Mouse (Mus musculus) midbrain, embryonic 16.5 days (tissue): Measurements from ENCODE around the gene Nfe2l2. TPM values are rescaled to one million over a fixed set of nuclear protein-coding genes. Genes with fewer than 3 reads are reported as not detected.

Experiments
- ATAC-seq: fragments of 200-750 bp; cut with Nextera tagmentation; 2 replicates; pipeline ENCODE4 v1.8.0; 2017; ENCODE audit warnings: moderate TSS enrichment
- H3K27ac ChIP-seq: fragments of 300-500 bp; sonication (generic); 2 replicates; pipeline ENCODE4 v1.5.1; 2014; ENCODE audit warnings: mild to moderate bottlenecking, low read length, mixed read lengths
- H3K27me3 ChIP-seq: fragments of 300-500 bp; sonication (generic); 2 replicates; pipeline ENCODE4 v1.6.1; 2014; ENCODE audit warnings: low read depth, low read length, mixed read lengths; ENCODE audit not compliant: control insufficient read depth, insufficient read depth
- H3K36me3 ChIP-seq: fragments of 300-500 bp; sonication (generic); 2 replicates; pipeline ENCODE4 v1.6.1; 2014; ENCODE audit warnings: mild to moderate bottlenecking, low read length, moderate library complexity, mixed read lengths; ENCODE audit not compliant: control insufficient read depth, insufficient read depth
- H3K4me1 ChIP-seq: fragments of 300-500 bp; sonication (generic); 2 replicates; pipeline ENCODE4 v1.6.1; 2014; ENCODE audit warnings: mild to moderate bottlenecking, low read length, mixed read lengths; ENCODE audit not compliant: control insufficient read depth, insufficient read depth
- H3K4me2 ChIP-seq: fragments of 300-500 bp; sonication (generic); 2 replicates; pipeline ENCODE4 v1.6.1; 2014; ENCODE audit warnings: mild to moderate bottlenecking, low read length, mixed read lengths
- H3K4me3 ChIP-seq: fragments of 300-500 bp; sonication (generic); 2 replicates; pipeline ENCODE4 v1.5.1; 2014; ENCODE audit warnings: low read depth, mild to moderate bottlenecking, low read length, moderate library complexity, mixed read lengths
- H3K9ac ChIP-seq: fragments of 300-500 bp; sonication (generic); 2 replicates; pipeline ENCODE4 v1.6.1; 2014; ENCODE audit warnings: low read depth, low read length, mixed read lengths
- H3K9me3 ChIP-seq: fragments of 300-500 bp; sonication (generic); replicated peaks from 2 replicates; pipeline ENCODE4 v1.6.1; 2014; ENCODE audit warnings: mild to moderate bottlenecking, low read length, mixed read lengths; ENCODE audit not compliant: control insufficient read depth, poor library complexity, severe bottlenecking
- WGBS: fragments of 180-500 bp; shearing (Covaris S2); extraction: QIAGEN DNeasy Blood & Tissue Kit; methylation state at CpG from one replicate; pipeline ENCODE4 v1.1.7; 2014; 5-methylcytosine and 5-hydroxymethylcytosine counted together
- polyA plus RNA-seq: library from polyadenylated mRNA; unstranded; fragments of >200 nt; fragmentation: Nextera tagmentation; extraction: Ambion mirVana; gene quantifications from 2 replicates; pipeline ENCODE4 v1.2.1, GENCODE M21; 2015

Nfe2l2 gene
- polyA plus RNA-seq, 1 experiment from 2014 or later, result 9.3 TPM

GRCm38 (mm10) chr2:75692369-75692768 lies 12.1 kb downstream of the Nfe2l2 start:
- no peaks in the 10 kb centered on the region for H3K9me3 ChIP-seq
- H3K27me3 ChIP-seq, result no peaks in the 10 kb centered on the region
- H3K9ac ChIP-seq, result no peak overlapping the region
- 91% methylated on average over 6 of the region's 6 CpGs for WGBS
- no peak overlapping the region for H3K27ac ChIP-seq
- no peaks in the 10 kb centered on the region for H3K36me3 ChIP-seq
- no peak overlapping the region for H3K4me3 ChIP-seq
- no peak for ATAC-seq
- no peak overlapping the region for H3K4me2 ChIP-seq
- no peaks in the 10 kb centered on the region for H3K4me1 ChIP-seq

DNA sequence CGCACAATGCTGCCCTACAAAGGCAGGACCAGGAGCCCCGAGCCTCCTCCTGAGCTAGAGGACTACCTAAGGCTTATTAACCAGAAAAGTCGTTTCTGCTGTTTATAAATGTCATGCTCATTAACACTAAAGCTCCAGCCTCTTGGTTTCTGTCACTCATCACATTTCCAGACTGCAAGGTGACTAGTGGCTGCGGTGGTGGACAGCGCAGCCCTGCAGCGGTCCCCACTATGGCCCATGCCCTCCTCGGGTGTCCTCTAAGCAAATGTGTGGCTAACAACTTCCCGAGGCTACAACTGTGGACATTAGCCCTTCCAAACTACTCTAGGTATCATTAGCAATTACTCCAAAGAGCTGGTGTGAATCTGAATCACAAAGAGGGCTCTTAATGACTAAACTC lies 13.1 kb downstream of the Nfe2l2 start:
- ATAC-seq, result no peak
- H3K9ac ChIP-seq, result no peak overlapping the region
- H3K9me3 ChIP-seq, result no peaks in the 10 kb centered on the region
- H3K27me3 ChIP-seq, result no peaks in the 10 kb centered on the region
- H3K36me3 ChIP-seq, result no peaks in the 10 kb centered on the region
- no peak overlapping the region for H3K4me3 ChIP-seq
- H3K4me2 ChIP-seq, result no peak overlapping the region
- 82% methylated on average over 8 of the region's 8 CpGs for WGBS
- no peaks in the 10 kb centered on the region for H3K4me1 ChIP-seq
- no peak overlapping the region for H3K27ac ChIP-seq

DNA sequence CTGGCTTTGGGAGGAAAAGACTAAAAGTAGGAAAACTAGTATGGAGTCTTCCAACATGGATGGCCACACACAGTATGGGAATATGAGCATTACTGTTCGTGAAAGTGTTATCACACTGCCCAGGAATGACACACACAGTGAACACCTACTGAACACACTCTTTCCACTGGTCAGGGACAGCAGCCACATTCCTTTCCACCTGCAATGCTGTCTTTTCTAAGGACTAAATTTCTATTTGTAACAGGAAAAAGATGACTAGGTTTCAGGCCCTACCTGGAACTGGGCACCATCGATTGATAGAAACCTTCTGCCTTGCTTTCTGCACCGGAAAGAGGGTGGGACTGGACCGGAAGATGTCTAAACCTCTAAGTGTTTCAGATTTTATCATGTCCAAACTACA lies 13.8 kb downstream of the Nfe2l2 start:
- no peak for ATAC-seq
- H3K27me3 ChIP-seq, result no peaks in the 10 kb centered on the region
- no peak overlapping the region for H3K4me2 ChIP-seq
- no peaks in the 10 kb centered on the region for H3K9me3 ChIP-seq
- WGBS, result 96% methylated on average over 4 of the region's 4 CpGs
- no peaks in the 10 kb centered on the region for H3K36me3 ChIP-seq
- no peaks in the 10 kb centered on the region for H3K4me1 ChIP-seq
- H3K27ac ChIP-seq, result no peak overlapping the region
- H3K9ac ChIP-seq, result no peak overlapping the region
- no peak overlapping the region for H3K4me3 ChIP-seq

- H3K4me3 ChIP-seq, result no peak overlapping the region
- H3K27me3 ChIP-seq, result no peaks in the 10 kb centered on the region
- H3K9ac ChIP-seq, result no peak overlapping the region
- no peaks in the 10 kb centered on the region for H3K36me3 ChIP-seq
- no peak overlapping the region for H3K4me2 ChIP-seq
- 76% methylated on average over 10 of the region's 10 CpGs for WGBS
- H3K9me3 ChIP-seq, result no peaks in the 10 kb centered on the region
- no peaks in the 10 kb centered on the region for H3K4me1 ChIP-seq
- no peak for ATAC-seq
- no peak overlapping the region for H3K27ac ChIP-seq
These were observed 14.8 kb downstream of the Nfe2l2 start for GRCm38 (mm10) chr2:75689482-75690158.

DNA sequence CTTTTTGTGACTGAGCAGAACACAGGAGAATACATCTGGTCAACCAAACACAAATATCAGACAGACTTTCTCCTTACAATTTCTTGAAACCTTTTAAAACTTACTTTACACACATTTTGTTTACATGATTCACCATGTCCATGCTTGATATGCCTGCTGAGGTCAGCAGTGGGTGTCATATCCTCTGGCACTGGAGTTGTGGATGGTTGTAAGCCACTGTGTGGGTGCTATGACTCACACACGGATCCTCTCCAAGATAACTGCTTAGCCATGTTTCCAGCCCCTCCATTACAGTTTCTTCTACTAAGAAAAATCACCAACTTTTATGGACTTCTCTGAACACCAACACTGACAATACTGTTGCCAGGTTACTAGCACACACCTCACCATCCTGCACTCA lies 15.5 kb downstream of the Nfe2l2 start:
- no peak overlapping the region for H3K4me3 ChIP-seq
- H3K9ac ChIP-seq, result no peak overlapping the region
- H3K4me1 ChIP-seq, result no peaks in the 10 kb centered on the region
- WGBS, result 94% methylated on average over 1 of the region's 1 CpGs
- H3K4me2 ChIP-seq, result no peak overlapping the region
- ATAC-seq, result no peak
- no peaks in the 10 kb centered on the region for H3K36me3 ChIP-seq
- no peak overlapping the region for H3K27ac ChIP-seq
- H3K27me3 ChIP-seq, result no peaks in the 10 kb centered on the region
- no peaks in the 10 kb centered on the region for H3K9me3 ChIP-seq

GRCm38 (mm10) chr2:75687040-75687749 lies 17.2 kb downstream of the Nfe2l2 start:
- WGBS, result 90% methylated on average over 10 of the region's 10 CpGs
- no peak for ATAC-seq

DNA sequence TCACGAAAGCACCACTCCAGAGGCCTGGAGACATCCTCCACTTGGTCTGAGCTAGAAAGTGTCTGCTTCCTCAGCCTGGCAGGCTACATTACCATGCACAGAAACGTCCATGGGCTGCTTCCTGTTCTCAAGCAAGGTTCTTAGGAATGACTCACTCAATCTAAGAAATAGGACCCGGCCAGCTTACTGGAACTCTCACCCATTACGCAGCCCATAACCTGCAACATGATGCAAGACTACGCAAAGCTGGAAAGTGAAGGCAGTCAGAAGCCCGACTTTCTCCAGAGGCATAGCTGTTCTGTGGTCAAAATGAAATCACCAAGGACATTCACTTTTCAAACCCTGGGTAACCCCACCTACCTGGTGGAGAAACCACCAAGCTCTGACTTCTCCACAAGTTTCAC lies 19.0 kb downstream of the Nfe2l2 start:
- H3K4me2 ChIP-seq, result no peak overlapping the region
- no peaks in the 10 kb centered on the region for H3K9me3 ChIP-seq
- H3K36me3 ChIP-seq, result no peaks in the 10 kb centered on the region
- WGBS, result 89% methylated on average over 6 of the region's 6 CpGs
- H3K4me3 ChIP-seq, result no peak overlapping the region
- H3K27ac ChIP-seq, result no peak overlapping the region
- no peak for ATAC-seq
- H3K9ac ChIP-seq, result no peak overlapping the region
- H3K27me3 ChIP-seq, result no peaks in the 10 kb centered on the region
- H3K4me1 ChIP-seq, result no peaks in the 10 kb centered on the region

More at GRCm38 (mm10) chr2:75687040-75687749, 17.2 kb downstream of the Nfe2l2 start:
- Histone ChIP-seq H3K4me3 (no peak overlapping the region), H3K9ac (no peak overlapping the region), H3K4me1 (no peaks in the 10 kb centered on the region), H3K36me3 (no peaks in the 10 kb centered on the region), H3K9me3 (no peaks in the 10 kb centered on the region), H3K4me2 (no peak overlapping the region), H3K27me3 (no peaks in the 10 kb centered on the region), H3K27ac (no peak overlapping the region)

- Histone ChIP-seq H3K9ac (no peak overlapping the region), H3K27ac (no peak overlapping the region), H3K4me1 (no peaks in the 10 kb centered on the region), H3K9me3 (no peaks in the 10 kb centered on the region), H3K4me2 (no peak overlapping the region), H3K27me3 (no peaks in the 10 kb centered on the region), H3K4me3 (no peak overlapping the region), H3K36me3 (no peaks in the 10 kb centered on the region)
- no peak for ATAC-seq
- 72% methylated on average over 3 of the region's 3 CpGs for WGBS
These were observed 19.9 kb downstream of the Nfe2l2 start for GRCm38 (mm10) chr2:75684526-75684925.

DNA sequence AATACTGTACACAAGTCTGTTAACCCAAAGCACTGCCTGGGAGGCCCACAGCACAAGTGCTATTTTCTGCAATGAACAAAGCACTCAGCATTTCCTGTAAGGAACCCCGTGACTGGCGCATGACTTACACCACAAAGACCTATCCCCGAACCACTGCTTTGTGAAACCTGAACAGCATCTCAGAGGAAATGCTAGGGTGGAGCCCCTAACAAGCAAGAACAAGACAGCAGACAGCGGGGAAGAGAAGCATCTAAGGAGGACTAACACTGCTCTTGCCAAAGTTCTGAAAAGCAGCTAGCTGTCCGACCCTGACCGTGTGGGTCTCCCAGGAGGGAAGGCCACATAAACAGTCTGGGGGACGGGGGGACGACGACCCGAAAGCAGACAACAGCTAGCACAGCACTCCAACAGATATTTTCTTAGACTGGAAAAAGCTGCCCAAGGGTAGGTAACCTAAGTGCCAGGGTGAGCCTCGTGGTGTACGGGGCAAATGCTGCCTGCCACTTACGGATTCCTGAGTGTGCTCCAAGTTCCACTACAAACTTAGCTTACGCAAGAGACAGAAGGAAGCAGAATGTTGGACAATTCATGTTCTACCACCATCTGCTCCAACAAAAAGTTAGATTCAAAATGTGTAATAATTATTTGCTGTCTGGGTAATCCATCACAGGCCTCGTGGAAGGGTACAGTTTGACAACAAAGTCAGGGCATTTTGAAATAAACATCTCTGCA lies 21.3 kb downstream of the Nfe2l2 start:
- H3K9me3 ChIP-seq, result no peaks in the 10 kb centered on the region
- H3K4me2 ChIP-seq, result no peak overlapping the region
- H3K27ac ChIP-seq, result no peak overlapping the region
- WGBS, result 74% methylated on average over 15 of the region's 15 CpGs
- H3K36me3 ChIP-seq, result no peaks in the 10 kb centered on the region
- H3K27me3 ChIP-seq, result no peaks in the 10 kb centered on the region
- no peak overlapping the region for H3K9ac ChIP-seq
- no peaks in the 10 kb centered on the region for H3K4me1 ChIP-seq
- no peak for ATAC-seq
- H3K4me3 ChIP-seq, result no peak overlapping the region
